Mouse (Mus musculus) thymus, postnatal 25 days (tissue): ENCODE measurements at regions not wholly inside any gene's neighbourhood (a gene's known extent, or its start where the extent isn't known, plus 50 kb on each side); places are given as distances from the start of the nearest gene placed in this dataset.

Experiments
- DNase-seq: peaks from one replicate; pipeline ENCODE4 v3.0.0; 2022

- peak; percentile 73 for DNase-seq
These were observed 54.6 kb upstream of the Cit start for GRCm38 (mm10) chr5:115790436-115790835.
